Mouse (Mus musculus) regulatory T cell (primary cell): ENCODE data around the gene Slc29a1.

Experiments
- in situ Hi-C: fragments of 300-600 bp; cut with MboI, MseI; formaldehyde crosslinking; loops from one replicate; pipeline ENCODE4 v1.15.1; 2025; ENCODE audit warnings: high pct_unique_total_duplicates

Gene Slc29a1

DNA sequence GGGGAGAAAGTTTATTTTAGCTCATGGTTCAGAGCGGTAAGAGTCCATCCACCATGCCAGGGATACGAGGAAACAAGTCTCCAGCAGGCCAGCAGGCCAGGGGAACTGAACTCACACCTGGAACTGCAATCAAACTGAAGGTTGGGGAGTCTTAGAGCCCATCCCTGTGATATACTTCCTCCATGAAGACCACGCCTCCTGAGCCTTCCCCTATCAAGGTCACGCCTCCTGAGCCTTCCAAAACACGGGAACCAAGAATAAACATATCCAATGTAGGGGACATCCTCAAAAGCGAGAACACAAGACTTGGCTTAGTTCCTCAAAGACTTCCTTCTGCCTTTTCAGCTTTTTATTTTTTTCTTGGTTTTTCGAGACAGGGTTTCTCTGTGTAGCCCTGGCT, 13.5 kb upstream of the Slc29a1 start:
- in situ Hi-C loops: loop anchor here (25.0 kb wide), 1 partner anchor 1924 kb away; no protein-coding TSS in a partner anchor

DNA sequence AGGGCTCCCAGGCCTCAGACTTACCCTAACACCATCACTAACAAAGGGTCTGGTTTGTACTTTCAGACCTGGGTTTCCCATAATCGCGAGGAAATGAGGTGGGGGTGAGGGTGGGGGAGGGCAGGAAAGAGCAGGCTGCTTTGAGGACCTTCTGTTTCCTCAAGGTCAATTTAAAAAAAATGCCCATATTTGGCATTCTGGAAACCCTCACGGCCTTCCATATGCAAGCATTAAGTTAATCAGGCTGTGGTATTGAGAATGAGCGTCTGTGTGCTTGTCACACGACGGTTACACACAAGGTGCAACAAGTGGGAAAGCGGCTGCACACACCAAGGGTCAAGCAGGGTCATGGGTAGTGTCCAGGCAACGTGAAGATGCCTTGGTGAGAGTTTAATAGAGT, 12.6 kb upstream of the Slc29a1 start:
- in situ Hi-C loops: loop anchor here (25.0 kb wide), 1 partner anchor 1925 kb away; no protein-coding TSS in a partner anchor

DNA sequence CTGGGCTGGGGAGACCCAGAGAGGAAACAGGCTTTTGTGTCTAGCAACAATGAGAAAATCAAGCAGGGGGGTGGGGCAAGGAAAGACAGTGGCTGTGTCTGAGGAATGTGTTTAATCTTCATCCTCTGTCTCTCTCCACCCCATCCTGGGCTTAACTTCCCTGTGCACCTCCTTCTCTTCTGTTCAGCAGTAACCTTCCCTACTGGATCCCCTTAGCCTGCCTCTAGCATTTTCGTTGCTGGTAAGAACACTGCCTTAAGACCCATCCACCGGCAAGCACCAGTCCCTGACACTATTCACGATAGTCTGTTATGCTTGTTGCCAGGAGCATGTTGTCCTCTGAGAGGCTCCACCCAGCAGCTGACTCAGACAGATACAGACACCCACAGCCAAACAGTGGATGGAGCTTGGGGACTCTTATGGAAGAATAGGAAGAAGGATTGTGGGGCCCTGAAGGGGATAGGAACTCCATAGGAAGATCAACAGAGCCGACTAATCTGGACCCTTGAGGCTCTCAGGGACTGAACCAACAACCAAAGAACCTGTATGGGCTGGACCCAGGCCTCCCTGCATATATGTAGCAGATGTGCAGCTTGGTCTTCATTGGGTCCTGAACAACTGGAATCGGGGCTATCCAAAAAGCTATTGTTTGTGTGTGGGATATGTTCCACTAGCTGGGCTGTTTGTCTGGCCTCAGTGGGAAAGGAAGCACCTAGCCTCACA, 10.9 kb upstream of the Slc29a1 start:
- in situ Hi-C loops: loop anchor here (25.0 kb wide), 1 partner anchor 1927 kb away; no protein-coding TSS in a partner anchor

DNA sequence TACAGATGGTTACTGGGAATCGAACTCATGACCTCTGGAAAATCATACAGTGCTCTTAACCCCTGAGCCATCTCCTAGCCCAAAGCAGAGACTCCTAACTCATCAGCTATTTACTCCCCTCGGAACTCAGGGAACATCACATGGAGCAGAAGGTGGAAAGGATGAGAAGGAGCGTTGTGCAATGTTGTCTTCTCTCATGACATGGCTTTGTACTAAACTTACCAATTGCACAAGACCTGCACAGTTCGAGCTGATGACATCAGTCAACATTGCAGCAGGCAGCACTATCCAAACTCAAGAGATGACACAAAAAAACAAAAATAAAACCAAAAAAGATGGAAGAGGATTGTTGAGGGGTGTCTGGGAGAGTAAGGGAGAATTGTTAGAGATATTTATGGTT, 9.0 kb upstream of the Slc29a1 start:
- in situ Hi-C loops: loop anchor here (25.0 kb wide), 1 partner anchor 1929 kb away; no protein-coding TSS in a partner anchor

DNA sequence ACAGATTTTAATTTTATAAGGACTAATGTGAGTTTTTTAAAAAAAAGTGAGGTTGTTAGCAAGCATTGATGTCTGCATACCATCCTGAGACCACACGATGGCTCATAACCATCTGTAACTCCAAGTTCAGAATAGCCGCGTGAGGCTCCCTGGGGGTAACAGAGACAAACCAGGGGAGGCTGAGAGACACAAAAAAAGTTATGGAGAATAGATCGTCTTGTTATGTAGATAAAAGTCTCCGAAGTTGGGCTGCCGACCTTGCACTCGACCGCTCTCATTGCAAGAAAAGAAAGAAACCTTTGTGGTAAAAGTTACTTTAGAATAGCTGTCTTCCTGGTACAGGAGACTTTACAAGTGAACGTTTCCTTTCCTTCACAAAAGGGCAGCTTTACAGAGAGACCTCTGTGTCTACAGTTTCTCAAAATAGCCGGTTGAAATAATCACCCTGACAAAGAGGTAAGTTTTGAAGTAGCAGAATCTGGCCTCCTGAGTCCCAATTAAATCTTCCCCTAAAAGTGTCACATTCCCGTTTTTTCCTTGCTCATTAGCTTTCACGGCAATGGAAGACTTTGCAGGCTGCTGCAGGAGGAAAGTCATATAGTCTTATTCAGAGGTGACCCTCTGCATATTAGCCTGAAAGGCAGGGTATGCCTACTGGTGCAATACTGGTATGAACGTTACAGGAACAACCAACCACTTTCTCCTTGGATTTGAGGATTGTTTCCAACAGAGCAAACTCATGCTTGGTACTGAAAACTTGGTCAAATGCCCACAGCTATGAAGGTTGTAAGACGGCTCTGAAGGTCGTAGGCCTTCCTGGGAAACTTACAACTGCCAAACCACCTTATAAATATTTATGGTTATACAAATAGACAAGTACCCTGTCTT, 7.8 kb upstream of the Slc29a1 start:
- in situ Hi-C loops: loop anchor here (25.0 kb wide), 1 partner anchor 1930 kb away; no protein-coding TSS in a partner anchor

DNA sequence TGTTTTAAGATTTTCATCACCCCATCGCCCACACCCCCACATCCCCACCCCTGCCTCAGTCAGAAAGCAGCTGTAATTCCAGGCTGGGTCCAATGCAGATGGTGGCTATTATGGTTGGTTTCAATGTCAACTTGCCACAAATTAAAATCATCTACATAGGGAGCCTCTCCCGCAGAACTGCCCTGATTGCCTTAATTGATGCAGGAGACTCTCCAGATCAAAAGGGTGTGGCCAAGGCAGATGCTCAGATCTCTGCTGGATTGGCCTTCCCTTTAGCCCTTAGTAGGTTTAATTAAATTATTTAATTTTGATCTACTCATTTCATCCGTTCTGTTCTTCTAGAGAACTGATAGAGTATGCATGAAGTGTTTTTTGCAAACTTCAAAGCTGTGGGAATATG, 3.6 kb upstream of the Slc29a1 start:
- in situ Hi-C loops: loop anchor here (25.0 kb wide), 1 partner anchor 1934 kb away; no protein-coding TSS in a partner anchor

DNA sequence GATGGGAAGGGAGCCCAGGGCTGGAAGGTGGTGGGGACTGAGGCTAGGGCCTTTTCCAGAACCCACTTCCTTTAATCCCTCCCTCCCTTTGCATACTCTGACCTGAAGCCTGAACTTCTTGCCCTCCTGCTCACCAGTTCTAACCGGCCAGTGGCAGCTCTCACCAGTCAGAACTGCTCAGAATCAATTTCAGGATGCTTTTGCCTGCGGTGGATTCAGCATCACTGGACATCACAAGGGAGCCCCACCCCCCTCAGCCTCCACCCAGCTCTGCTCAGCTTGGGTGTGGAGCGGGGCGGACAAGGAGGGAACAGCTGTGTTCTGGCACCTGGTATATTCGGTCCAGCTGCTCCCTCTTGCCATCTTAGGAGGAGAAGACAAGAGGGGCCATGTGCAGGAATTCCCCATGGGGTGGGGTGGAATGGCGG, 2.5 kb upstream of the Slc29a1 start, which contains the start of gene Mymx:
Mymx (minus strand) TSS at position 226 of the 428 bp plus-strand sequence.
- in situ Hi-C loops: loop anchor here (25.0 kb wide), 1 partner anchor 1935 kb away; no protein-coding TSS in a partner anchor

DNA sequence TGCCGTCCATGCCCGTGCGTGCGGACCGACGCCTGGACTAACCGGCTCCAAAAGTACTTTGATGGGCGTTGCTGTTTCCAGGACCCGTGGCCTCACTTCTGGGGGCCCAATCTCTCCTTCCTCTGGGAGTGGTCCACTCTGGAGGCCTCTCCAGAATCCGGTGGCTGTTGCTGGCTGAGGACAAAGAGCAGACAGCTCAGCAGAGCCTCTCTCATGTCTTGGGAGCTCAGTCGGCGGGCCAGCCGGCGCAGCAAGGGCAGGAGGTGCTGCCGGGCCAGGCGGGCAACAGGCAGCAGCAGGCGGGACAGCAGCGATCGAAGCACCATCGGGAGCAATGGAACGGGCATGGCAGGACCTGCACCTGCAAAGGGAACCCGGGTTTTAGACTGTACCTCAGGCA, 1.9 kb upstream of the Slc29a1 start:
- in situ Hi-C loops: loop anchor here (25.0 kb wide), 1 partner anchor 1936 kb away; no protein-coding TSS in a partner anchor

DNA sequence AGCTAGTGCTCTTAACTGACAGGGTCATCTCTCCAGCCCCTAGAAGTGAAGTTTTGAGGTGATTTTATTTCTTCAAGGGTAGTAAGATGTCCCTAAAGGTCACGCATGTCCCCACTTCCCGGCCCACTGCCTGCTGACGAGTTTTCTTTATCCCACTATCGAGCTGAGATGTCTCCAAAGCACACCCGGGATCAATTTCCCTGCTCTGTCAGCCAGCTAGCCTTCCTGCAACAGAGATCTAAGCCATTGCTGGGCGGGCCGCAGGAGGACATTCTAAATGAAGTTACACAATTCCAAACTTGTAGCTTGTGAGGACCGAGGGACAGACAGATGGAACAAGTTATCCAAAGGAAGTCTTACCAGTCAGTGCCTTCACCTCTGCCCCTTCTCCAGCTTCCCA, 861 bp upstream of the Slc29a1 start:
- in situ Hi-C loops: loop anchor here (25.0 kb wide), 1 partner anchor 1937 kb away; no protein-coding TSS in a partner anchor

DNA sequence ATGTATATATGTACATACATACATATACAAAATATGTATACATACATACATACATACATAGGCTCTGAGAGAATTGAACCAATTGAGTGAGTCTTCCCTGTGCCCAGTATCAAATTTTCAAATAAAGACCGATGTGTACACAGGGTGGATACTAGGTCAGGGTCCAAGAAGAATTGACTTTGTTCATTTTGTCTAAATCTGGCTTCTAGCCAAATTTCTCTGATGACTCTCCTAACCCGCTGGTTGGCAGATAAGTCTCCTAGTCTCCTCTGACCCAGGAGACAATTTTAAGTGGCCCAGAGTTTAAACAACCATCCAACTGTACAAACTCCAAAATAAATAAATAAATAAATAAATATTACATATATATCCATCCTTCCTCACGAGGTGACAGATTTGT, 515 bp downstream of the Slc29a1 start:
- in situ Hi-C loops: no loop called here

DNA sequence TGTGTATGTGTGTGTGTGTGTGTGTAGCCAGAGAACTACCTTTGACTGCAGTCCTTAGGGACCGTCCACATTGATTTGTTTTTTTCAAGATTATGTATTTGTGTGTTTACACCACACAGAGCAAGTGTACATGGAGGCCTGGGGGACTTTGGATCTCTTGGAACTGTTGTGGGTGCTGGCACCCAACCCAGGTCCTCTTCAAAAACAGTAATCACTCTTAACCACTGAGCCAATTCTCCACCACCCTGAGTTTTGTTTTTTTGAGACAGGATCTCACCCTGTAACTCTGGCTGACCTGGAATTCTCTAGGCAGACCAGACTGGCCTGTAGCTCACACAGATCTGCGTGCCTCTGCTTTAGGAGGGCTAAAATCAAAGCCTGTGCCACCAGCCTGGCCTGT, 1.0 kb downstream of the Slc29a1 start:
- in situ Hi-C loops: no loop called here

DNA sequence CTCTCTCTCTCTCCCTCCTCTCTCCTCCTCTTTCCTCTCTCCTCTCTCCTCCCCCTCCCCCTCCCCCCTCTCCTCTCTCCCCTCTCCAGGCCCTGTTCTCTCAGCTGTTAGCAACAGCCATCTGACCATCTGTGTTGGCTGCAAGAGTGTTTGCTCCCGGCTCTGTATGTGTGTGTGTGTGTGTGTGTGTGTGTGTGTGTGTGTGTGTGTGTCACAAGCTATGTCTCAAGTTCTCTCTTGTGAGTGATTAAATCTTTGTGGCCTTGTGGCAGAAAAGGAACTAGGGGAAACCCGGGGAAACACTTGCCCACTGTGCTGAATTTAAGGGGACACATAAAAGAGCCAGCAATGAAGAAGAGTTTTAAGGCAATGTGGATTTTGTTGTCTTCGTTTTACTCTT, 1.6 kb downstream of the Slc29a1 start:
- in situ Hi-C loops: no loop called here

DNA sequence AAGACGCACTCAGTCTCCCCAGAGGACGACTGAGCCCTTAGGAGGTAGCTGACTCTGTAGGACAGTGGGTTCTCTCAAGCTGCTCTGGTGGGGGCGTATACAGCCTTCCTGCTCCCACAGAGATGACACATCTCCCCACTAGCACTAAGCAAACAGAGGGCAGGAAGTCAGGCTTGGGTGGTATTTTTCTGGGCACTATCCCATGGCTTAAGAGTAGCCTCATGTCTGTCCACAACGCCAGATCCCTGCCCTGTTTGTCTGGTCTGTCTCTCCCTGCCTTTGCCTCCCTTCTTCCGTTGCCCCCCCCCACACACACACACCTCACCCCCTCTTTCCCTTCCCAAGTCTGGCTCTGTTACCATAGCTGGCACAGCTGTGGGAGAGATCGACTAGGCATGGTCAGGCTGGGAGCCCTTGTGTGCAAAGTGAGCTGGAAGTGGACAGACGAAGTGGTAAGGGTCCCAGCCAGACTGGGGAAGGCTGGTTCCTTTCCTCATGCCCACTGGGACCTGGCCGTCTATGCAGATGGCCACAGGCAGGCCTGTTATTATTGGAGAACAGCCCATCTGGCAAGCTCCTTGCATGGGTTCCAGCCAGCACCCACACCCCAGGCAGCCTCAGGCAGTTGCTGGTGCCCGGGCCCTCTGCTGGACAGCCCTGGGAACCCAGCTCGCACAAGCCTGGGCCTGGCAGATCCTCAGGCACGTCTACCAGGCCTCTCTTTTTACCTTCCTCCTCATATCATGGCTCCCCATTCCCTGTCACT, 2.6 kb downstream of the Slc29a1 start:
- in situ Hi-C loops: no loop called here

DNA sequence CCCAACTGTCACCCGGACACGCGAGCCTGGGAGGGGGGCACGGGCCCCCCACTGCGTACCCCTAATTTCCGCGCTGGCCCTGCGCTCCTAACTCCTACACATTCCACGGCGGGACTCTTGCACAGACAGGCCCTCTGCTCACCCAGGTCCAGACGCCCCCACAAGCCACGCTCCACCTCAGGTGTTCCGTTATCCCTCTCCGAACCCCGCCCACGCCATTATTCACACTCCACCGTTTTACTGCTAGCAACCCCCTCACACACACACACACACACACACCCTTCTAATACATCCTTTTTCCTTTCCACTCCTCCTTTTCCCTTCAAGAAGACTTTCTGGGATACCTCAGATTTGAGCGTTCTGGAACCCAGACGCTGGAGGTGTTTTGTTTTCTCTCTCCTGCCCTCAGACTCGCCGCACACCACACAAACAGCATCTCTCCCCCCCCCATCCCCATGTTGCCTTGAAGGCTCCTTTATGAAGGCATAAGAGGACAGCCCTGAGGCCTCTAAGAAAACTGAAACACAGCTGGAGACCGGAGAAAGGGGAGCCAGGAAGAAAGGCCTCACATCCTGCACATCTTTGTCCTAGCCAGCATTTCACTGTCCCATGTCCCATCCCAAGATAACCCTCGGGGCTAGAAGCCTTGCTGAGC, 3.5 kb downstream of the Slc29a1 start:
- in situ Hi-C loops: no loop called here

DNA sequence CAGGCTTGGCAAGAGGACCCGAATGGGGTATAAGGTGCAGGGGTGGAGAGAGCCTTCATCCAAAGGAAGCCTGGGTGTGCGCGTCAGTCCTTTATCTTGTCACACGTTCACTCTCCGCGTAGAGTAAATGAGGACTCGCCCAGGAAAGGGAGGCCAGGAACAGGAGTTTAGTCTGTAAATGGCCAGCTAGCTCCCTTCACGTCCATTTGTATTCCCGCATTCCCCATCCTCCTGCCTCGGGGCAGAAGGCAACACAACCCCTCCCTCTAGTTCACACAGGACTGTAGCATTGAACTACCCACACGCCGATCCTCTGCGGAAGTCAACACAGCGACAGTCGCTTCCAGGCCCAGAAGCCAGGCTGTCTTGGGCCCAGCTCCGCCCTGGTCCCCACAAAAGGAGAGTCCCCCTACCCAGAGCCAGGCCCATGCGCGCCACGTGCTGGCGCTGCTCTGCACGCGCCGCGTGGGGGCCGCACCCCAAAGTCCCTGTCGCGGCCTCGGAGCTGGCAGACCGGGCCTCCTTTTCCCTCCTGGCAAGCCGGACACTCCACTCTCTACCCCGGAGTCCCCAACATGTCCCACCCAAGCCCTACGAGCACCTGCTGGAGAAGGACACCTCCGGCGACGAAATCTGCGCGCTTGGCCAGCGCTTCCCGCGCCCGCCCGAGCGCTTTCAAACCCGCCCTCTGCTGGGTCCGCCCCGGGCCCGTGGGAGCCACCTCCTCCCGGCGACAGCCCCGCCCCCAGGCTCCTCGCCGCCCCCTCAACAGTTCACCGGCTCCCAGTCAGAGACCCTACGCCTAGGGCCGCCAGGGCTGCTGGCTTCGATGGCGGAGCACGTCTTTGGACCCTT, 4.3 kb downstream of the Slc29a1 start:
- in situ Hi-C loops: no loop called here

DNA sequence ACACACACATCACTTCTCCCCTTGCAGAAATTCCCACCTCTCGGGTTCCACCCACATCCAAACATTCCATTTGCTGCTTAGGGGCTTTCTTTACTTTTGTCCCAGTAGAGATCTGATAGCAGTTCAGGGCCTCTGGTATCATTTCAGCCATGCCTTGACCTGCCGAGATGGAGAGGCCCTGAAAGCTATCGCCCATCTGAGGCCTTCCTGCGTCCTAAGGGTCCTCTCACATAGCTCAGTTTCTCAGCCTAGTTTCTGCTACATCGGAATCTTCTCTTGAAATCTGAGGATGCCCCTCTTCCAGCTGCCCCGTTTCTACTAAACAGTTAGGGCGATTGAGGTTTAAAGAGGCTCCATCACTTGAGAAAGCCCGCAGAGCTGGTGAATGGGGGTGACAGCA, 5.2 kb downstream of the Slc29a1 start:
- in situ Hi-C loops: no loop called here

DNA sequence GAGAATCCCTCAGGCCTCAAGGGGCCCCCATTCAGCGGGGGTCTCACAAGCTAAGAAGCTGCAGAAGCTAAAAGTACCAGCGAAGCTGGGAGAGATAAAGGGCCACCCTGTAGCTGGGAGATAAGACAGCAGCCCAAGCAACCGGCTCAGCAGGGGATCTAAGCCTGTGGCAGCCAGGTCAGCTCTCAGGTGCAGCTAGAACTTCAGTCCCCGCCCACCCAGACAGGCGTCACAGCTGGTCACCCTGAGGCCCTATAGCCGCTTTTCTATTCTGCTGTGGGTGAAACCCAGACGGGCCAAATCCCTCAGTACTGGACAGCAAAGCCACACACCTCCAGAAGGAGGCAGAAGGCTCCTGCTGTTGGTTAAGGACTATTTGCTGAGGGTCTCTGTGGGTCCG, 5.9 kb downstream of the Slc29a1 start:
- in situ Hi-C loops: no loop called here

DNA sequence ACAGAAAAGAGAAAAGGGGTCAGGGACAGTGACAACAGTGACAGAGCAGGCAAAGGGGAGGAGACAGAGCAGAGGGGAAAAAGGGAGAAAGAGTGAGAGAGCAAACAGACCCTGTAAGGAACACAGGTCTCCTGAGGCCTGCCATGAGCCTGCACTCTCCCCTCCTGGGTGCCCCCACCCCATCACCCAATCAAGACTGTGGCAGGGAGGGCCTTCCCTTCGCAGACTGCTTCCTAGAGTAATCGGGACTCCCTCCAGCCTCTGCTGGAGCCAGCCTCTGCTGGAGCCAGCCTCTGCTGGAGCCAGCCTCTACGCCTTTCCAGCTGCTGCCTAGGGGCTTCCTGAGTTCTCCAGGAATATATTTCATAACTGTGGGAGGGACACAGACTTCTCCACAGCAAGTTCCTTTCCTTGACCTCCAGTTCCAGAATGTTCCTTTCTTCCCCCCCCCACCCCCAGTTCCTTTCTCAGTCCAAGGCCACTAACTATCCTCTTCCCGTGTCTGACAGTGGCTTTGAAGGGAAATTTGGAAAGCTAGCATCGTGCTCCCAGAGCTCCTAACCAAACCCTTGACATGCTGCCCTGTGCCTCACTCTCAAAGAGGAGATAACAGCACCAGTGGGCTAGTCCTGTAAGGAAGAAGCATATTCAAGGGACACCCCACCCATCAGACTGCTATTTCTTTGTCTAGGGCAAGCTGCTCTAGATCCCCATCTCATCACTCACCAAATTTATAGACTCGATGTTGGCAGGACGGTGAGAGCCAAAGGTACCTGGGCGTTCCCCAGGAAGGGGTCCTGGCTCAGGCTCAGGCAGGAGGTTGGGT, 6.6 kb downstream of the Slc29a1 start:
- in situ Hi-C loops: no loop called here
